Mouse (Mus musculus): ENCODE data around the gene Gbe1.

The Gbe1 gene

DNA sequence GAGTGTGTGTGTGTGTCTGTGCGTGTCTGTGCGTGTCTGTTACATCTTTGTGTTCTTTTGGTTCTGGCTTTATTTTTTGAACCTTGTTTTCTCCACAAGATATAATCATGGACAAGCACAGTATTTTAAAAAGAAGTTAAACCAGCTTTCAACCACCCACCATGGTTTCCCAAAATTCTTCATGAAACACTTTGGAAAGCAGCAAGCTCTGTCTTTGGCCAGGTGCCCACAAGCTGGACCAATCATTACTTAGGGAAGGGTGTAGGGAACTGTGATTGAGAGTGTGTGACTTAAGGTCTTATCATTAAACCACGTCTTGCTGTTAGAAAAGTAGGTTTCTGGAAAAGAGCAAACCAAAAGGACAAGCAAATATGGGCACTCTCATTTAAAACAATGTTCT, 288.6 kb downstream of the Gbe1 start:
- no peak for DNase-seq

DNA sequence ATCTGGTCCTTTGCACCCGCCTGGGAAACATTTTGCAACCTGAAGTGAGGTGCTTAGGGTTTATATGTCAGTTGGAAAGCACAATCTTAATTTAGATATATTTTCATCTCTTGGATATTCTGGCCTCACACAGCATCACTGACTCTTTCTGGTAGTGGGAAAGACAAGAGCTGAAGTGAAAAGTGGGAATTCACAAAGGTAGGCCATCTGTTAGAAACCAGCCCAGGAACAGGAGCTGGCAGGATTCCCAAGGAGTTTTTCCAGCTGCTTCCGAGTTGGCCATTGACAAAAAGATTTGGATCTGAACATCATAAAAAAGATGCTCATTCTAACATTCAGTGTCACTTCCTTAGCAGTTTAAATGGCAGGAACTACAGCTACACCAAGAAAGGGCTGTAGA, 294.6 kb downstream of the Gbe1 start:
- DNase-seq, result no peak

DNA sequence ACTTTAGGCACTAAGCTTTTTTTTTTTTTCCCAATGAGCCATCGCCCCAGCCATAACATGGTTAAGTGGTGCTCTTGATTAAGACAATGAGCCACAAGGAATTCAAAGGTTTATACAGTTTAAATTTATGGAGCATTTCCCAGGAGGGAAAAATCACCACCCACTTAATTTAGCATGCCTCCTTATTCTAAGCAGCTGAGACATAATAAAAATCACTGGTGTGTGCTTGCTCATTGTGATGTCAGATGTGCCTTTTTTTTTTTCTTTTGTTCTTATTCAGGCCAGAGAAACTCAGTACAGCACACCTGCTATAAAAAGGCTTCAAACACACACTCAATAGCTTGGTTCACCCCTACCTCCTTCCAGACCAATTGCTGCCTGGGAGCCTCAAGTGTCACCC, 303.9 kb downstream of the Gbe1 start:
- DNase-seq, result no peak

DNA sequence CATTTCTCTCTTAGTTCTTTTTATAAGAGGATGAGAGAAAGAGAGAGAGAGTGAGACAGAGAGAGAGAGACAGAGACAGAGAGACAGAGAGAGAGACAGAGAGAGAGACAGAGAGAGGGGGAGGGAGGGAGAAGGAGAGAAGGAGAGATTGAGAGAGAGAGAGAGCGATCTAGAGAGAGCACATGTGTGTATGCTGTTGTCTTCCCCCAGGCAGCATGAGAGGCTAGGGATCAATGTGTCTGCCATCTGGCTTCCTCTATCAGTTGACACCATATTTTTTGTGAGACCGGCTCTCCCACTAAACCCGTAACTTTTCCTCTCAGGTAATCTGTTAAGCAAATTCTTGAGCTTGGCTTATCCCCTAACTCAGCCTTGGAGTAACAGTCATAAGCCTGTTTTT, 304.4 kb downstream of the Gbe1 start:
- no peak for DNase-seq

Measured in cerebellum, adult 9-10 months (tissue).